In the genomic region with DNA sequence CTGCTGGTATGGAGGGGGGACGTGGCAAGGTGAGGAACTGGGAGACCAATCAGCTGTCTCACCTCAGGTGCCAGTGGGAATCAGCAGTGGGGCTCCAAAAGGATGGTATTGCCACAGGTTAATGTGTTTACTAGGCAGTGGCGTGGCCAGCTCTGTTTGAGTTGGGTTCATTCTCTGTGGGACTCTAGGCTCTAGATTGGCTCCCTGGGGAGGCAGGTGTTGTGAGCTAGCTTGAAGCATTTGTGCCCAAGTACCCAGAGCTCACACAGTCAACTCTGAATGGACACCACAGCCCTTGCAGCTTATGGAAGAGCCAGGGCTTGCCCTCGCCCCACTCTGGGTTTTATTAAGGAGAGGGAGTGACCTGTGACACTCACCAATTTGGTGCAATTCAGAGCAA, we compare ENCODE assay signal across 13 mouse cellular contexts. TPM values are rescaled to one million over a fixed set of nuclear protein-coding genes. Genes with fewer than 3 reads are reported as not detected.
DNase-seq lines count a peak whose midpoint lies in the region; ATAC-seq and TF ChIP-seq lines count a peak whose summit lies in the region.
"Had no signal": no experiment of that assay in that cellular context is flagged by ENCODE, and none has a peak within 500 bp of the region (broad histone marks: within the 10 kb centered on the region; RNA-seq: fewer than 3 reads in every experiment).

No protein-coding gene starts in this region.

- H3K9me3 ChIP-seq in forebrain, embryonic 10.5 days: peaks cover 3% of the 10 kb centered on the region; the same call in 1 of the 2 replicates
- H3K9me3 ChIP-seq in forebrain, embryonic 13.5 days (replicated peaks): no peaks in the 10 kb centered on the region
- no peaks in the 10 kb centered on the region for H3K9me3 ChIP-seq in kidney, embryonic 16.5 days (ENCODE audit: low read length)
- no peaks in the 10 kb centered on the region for H3K9me3 ChIP-seq in kidney, embryonic 14.5 days (ENCODE audit: control insufficient read depth, low read length)
- H3K9me3 ChIP-seq in limb, embryonic 15.5 days: no peaks in the 10 kb centered on the region
- H3K9me3 ChIP-seq: midbrain, embryonic 15.5 days had no signal

- WGBS in forebrain, embryonic 10.5 days: 78% methylated on average over 3 of the region's 3 CpGs
- WGBS in forebrain, embryonic 13.5 days: 74% methylated on average over 3 of the region's 3 CpGs
- 77% methylated on average over 3 of the region's 3 CpGs for WGBS in kidney, embryonic 16.5 days
- 81% methylated on average over 3 of the region's 3 CpGs for WGBS in kidney, embryonic 14.5 days
- WGBS in thymus, adult 2 months: 33% methylated on average over 3 of the region's 3 CpGs
- 78% methylated on average over 3 of the region's 3 CpGs for WGBS in limb, embryonic 15.5 days

- H3K9ac ChIP-seq in forebrain, embryonic 13.5 days: no peak overlapping the region
- H3K9ac ChIP-seq in kidney, embryonic 16.5 days (replicated peaks; ENCODE audit: low read length): no peak overlapping the region
- no peak overlapping the region for H3K9ac ChIP-seq in kidney, embryonic 14.5 days (ENCODE audit: low read depth, low read length)
- no peak overlapping the region for H3K9ac ChIP-seq in limb, embryonic 15.5 days
- H3K9ac ChIP-seq: midbrain, embryonic 15.5 days had no signal

- no peaks in the 10 kb centered on the region for H3K27me3 ChIP-seq in forebrain, embryonic 10.5 days (ENCODE audit: poor library complexity, severe bottlenecking)
- H3K27me3 ChIP-seq in forebrain, embryonic 13.5 days: no peaks in the 10 kb centered on the region
- H3K27me3 ChIP-seq in kidney, embryonic 16.5 days (ENCODE audit: insufficient read depth, low read length): no peaks in the 10 kb centered on the region
- no peaks in the 10 kb centered on the region for H3K27me3 ChIP-seq in kidney, embryonic 14.5 days (ENCODE audit: control insufficient read depth, insufficient read depth, low read length)
- H3K27me3 ChIP-seq in thymus, adult 2 months (ENCODE audit: control insufficient read depth, insufficient read depth, low read length): no peaks in the 10 kb centered on the region
- H3K27me3 ChIP-seq in limb, embryonic 15.5 days: no peaks in the 10 kb centered on the region
- H3K27me3 ChIP-seq: midbrain, embryonic 15.5 days had no signal

- no peak for ATAC-seq in forebrain, embryonic 13.5 days
- ATAC-seq in kidney, embryonic 16.5 days (ENCODE audit: low FRiP score, low TSS enrichment): no peak
- ATAC-seq in kidney, embryonic 14.5 days (ENCODE audit: low FRiP score, low TSS enrichment): no peak
- ATAC-seq in limb, embryonic 15.5 days (ENCODE audit: insufficient number of reproducible peaks, low FRiP score, low TSS enrichment, low read depth): no peak
- ATAC-seq: forebrain, embryonic 16.5 days; midbrain, embryonic 15.5 days had no signal

- H3K4me2 ChIP-seq in forebrain, embryonic 13.5 days: no peak overlapping the region
- no peak overlapping the region for H3K4me2 ChIP-seq in kidney, embryonic 16.5 days (replicated peaks; ENCODE audit: low read depth, low read length)
- H3K4me2 ChIP-seq in kidney, embryonic 14.5 days (replicated peaks; ENCODE audit: low read depth, low read length): no peak overlapping the region
- no peak overlapping the region for H3K4me2 ChIP-seq in limb, embryonic 15.5 days
- H3K4me2 ChIP-seq: midbrain, embryonic 15.5 days had no signal

- no peak for DNase-seq in forebrain, embryonic 10.5 days (ENCODE audit: extremely low spot score, low spot score)
- DNase-seq in thymus, adult 2 months: peak; percentile 22
- no peak for DNase-seq in thymus, adult 18-20 months
- DNase-seq in adipocyte (ENCODE audit: low spot score): no peak
- DNase-seq: cerebellum, adult 11 months; cerebellum, postnatal 36 days; kidney, postnatal 25 days had no signal

- H3K36me3 ChIP-seq in forebrain, embryonic 10.5 days (replicated peaks): peaks cover 36% of the 10 kb centered on the region
- H3K36me3 ChIP-seq in forebrain, embryonic 13.5 days (ENCODE audit: poor library complexity, severe bottlenecking): peaks cover 41% of the 10 kb centered on the region
- peaks cover 15% of the 10 kb centered on the region for H3K36me3 ChIP-seq in kidney, embryonic 16.5 days (ENCODE audit: insufficient read depth, low read length)
- H3K36me3 ChIP-seq in kidney, embryonic 14.5 days (ENCODE audit: control insufficient read depth, insufficient read depth, low read length): peaks cover 10% of the 10 kb centered on the region; the same call in 1 of the 2 replicates
- no peaks in the 10 kb centered on the region; the same call in 1 of the 2 replicates for H3K36me3 ChIP-seq in thymus, adult 2 months (ENCODE audit: control insufficient read depth, insufficient read depth, low read length)
- H3K36me3 ChIP-seq in limb, embryonic 15.5 days: peaks cover 30% of the 10 kb centered on the region

- peak overlapping the region; percentile 76 for H3K27ac ChIP-seq in forebrain, embryonic 10.5 days
- H3K27ac ChIP-seq in forebrain, embryonic 13.5 days: no peak overlapping the region
- H3K27ac ChIP-seq in kidney, embryonic 16.5 days (ENCODE audit: low read length): peak overlapping the region; percentile 70; the same call in 1 of the 2 replicates
- no peak overlapping the region for H3K27ac ChIP-seq in kidney, embryonic 14.5 days (ENCODE audit: low read depth, low read length)
- peak overlapping the region; percentile 21; the same call in 1 of the 2 replicates for H3K27ac ChIP-seq in thymus, adult 2 months (ENCODE audit: control insufficient read depth, insufficient read depth, low read length)
- peak overlapping the region; percentile 69 for H3K27ac ChIP-seq in limb, embryonic 15.5 days
- H3K27ac ChIP-seq: midbrain, embryonic 15.5 days had no signal

- TF ChIP-seq CTCF in thymus, adult 2 months (IDR thresholded peaks at IDR 0.05; ENCODE audit: borderline replicate concordance, control insufficient read depth, extremely low read depth, insufficient read depth, low read length, poor library complexity): no peak

- no peak overlapping the region for H3K4me3 ChIP-seq in forebrain, embryonic 10.5 days
- H3K4me3 ChIP-seq in forebrain, embryonic 13.5 days: no peak overlapping the region
- no peak overlapping the region for H3K4me3 ChIP-seq in kidney, embryonic 16.5 days (ENCODE audit: low read length)
- no peak overlapping the region for H3K4me3 ChIP-seq in kidney, embryonic 14.5 days (ENCODE audit: low read length)
- no peak overlapping the region for H3K4me3 ChIP-seq in thymus, adult 2 months (ENCODE audit: control insufficient read depth, insufficient read depth, low read length)
- no peak overlapping the region for H3K4me3 ChIP-seq in limb, embryonic 15.5 days
- H3K4me3 ChIP-seq: midbrain, embryonic 15.5 days had no signal

- TF ChIP-seq POLR2A in thymus, adult 2 months (IDR thresholded peaks at IDR 0.05; ENCODE audit: control insufficient read depth, extremely low read depth, insufficient read depth, low read length, poor library complexity): no peak

- H3K4me1 ChIP-seq in forebrain, embryonic 10.5 days: peaks cover 48% of the 10 kb centered on the region
- peaks cover 9% of the 10 kb centered on the region; the same call in 1 of the 2 replicates for H3K4me1 ChIP-seq in forebrain, embryonic 13.5 days
- peaks cover 55% of the 10 kb centered on the region for H3K4me1 ChIP-seq in kidney, embryonic 16.5 days (ENCODE audit: insufficient read depth, low read length)
- H3K4me1 ChIP-seq in kidney, embryonic 14.5 days (ENCODE audit: control insufficient read depth, insufficient read depth, low read length): peaks cover 37% of the 10 kb centered on the region
- peaks cover 55% of the 10 kb centered on the region for H3K4me1 ChIP-seq in thymus, adult 2 months (replicated peaks; ENCODE audit: control insufficient read depth, insufficient read depth, low read length)
- H3K4me1 ChIP-seq in limb, embryonic 15.5 days: peaks cover 38% of the 10 kb centered on the region
- H3K4me1 ChIP-seq: midbrain, embryonic 15.5 days had no signal

RNA-seq across cellular contexts. Expression of a gene that starts 13.6 kb away (rescaled TPM):
- 0.71 and 0.73 TPM in 2 replicates for polyA plus RNA-seq in forebrain, embryonic 10.5 days (2016; fragmentation: Nextera tagmentation; extraction: Ambion mirVana)
- 1.5 and 1.7 TPM in 2 replicates for polyA plus RNA-seq in forebrain, embryonic 13.5 days (2015; fragmentation: Nextera tagmentation; extraction: Ambion mirVana)
- polyA plus RNA-seq in kidney, embryonic 16.5 days (2015; fragmentation: Nextera tagmentation; extraction: Ambion mirVana): 2.4 and 3.1 TPM in 2 replicates
- polyA plus RNA-seq in kidney, embryonic 14.5 days (2014; fragmentation: Nextera tagmentation; extraction: Ambion mirVana): 0.32 and 0.90 TPM in 2 replicates
- 22.7 and 24.5 TPM in 2 replicates for polyA plus RNA-seq in thymus, adult 2 months (2012; rRNA removed)
- 6.5 and 8.0 TPM in 2 replicates for polyA plus RNA-seq in limb, embryonic 15.5 days (2015; fragmentation: Nextera tagmentation; extraction: Ambion mirVana)

RNA-seq across cellular contexts. Expression of a gene that starts 35.3 kb away (rescaled TPM):
- 54.6 and 56.6 TPM in 2 replicates for polyA plus RNA-seq in forebrain, embryonic 10.5 days (2016; fragmentation: Nextera tagmentation; extraction: Ambion mirVana)
- 78.7 and 83.5 TPM in 2 replicates for polyA plus RNA-seq in forebrain, embryonic 13.5 days (2015; fragmentation: Nextera tagmentation; extraction: Ambion mirVana)
- polyA plus RNA-seq in kidney, embryonic 16.5 days (2015; fragmentation: Nextera tagmentation; extraction: Ambion mirVana): 85.6 TPM in 2 replicates
- polyA plus RNA-seq in kidney, embryonic 14.5 days (2014; fragmentation: Nextera tagmentation; extraction: Ambion mirVana): 59.8 and 63.3 TPM in 2 replicates
- polyA plus RNA-seq in thymus, adult 2 months (2012; rRNA removed): 46.0 and 61.3 TPM in 2 replicates
- polyA plus RNA-seq in limb, embryonic 15.5 days (2015; fragmentation: Nextera tagmentation; extraction: Ambion mirVana): 84.1 and 95.5 TPM in 2 replicates

RNA-seq across cellular contexts. Expression of a gene that starts 39.9 kb away (rescaled TPM):
- 230 and 235 TPM in 2 replicates for polyA plus RNA-seq in forebrain, embryonic 10.5 days (2016; fragmentation: Nextera tagmentation; extraction: Ambion mirVana)
- polyA plus RNA-seq in forebrain, embryonic 13.5 days (2015; fragmentation: Nextera tagmentation; extraction: Ambion mirVana): 151 and 157 TPM in 2 replicates
- 167 and 186 TPM in 2 replicates for polyA plus RNA-seq in kidney, embryonic 16.5 days (2015; fragmentation: Nextera tagmentation; extraction: Ambion mirVana)
- 161 and 169 TPM in 2 replicates for polyA plus RNA-seq in kidney, embryonic 14.5 days (2014; fragmentation: Nextera tagmentation; extraction: Ambion mirVana)
- polyA plus RNA-seq in thymus, adult 2 months (2012; rRNA removed): 57.1 and 65.9 TPM in 2 replicates
- 130 and 132 TPM in 2 replicates for polyA plus RNA-seq in limb, embryonic 15.5 days (2015; fragmentation: Nextera tagmentation; extraction: Ambion mirVana)

RNA-seq across cellular contexts. Expression of a gene that starts 43.9 kb away (rescaled TPM):
- polyA plus RNA-seq in forebrain, embryonic 10.5 days (2016; fragmentation: Nextera tagmentation; extraction: Ambion mirVana): 255 and 270 TPM in 2 replicates
- 378 and 381 TPM in 2 replicates for polyA plus RNA-seq in forebrain, embryonic 13.5 days (2015; fragmentation: Nextera tagmentation; extraction: Ambion mirVana)
- polyA plus RNA-seq in kidney, embryonic 16.5 days (2015; fragmentation: Nextera tagmentation; extraction: Ambion mirVana): 189 and 316 TPM in 2 replicates
- 297 and 364 TPM in 2 replicates for polyA plus RNA-seq in kidney, embryonic 14.5 days (2014; fragmentation: Nextera tagmentation; extraction: Ambion mirVana)
- polyA plus RNA-seq in thymus, adult 2 months (2012; rRNA removed): 332 and 354 TPM in 2 replicates
- 267 and 334 TPM in 2 replicates for polyA plus RNA-seq in limb, embryonic 15.5 days (2015; fragmentation: Nextera tagmentation; extraction: Ambion mirVana)

RNA-seq across cellular contexts. Expression of a gene that starts 56.9 kb away (rescaled TPM):
- polyA plus RNA-seq in forebrain, embryonic 10.5 days (2016; fragmentation: Nextera tagmentation; extraction: Ambion mirVana): 5.4 and 6.3 TPM in 2 replicates
- polyA plus RNA-seq in forebrain, embryonic 13.5 days (2015; fragmentation: Nextera tagmentation; extraction: Ambion mirVana): 2.6 and 3.0 TPM in 2 replicates
- polyA plus RNA-seq in kidney, embryonic 16.5 days (2015; fragmentation: Nextera tagmentation; extraction: Ambion mirVana): 14.4 and 16.2 TPM in 2 replicates
- 9.5 and 9.6 TPM in 2 replicates for polyA plus RNA-seq in kidney, embryonic 14.5 days (2014; fragmentation: Nextera tagmentation; extraction: Ambion mirVana)
- 40.0 and 56.0 TPM in 2 replicates for polyA plus RNA-seq in thymus, adult 2 months (2012; rRNA removed)
- polyA plus RNA-seq in limb, embryonic 15.5 days (2015; fragmentation: Nextera tagmentation; extraction: Ambion mirVana): 8.5 and 9.7 TPM in 2 replicates

Comparison
In these comparisons a context has a peak if more than half of its experiments do, and no peak if none do; other contexts are left out.
1. H3K27ac ChIP-seq: peak in forebrain, embryonic 10.5 days (single experiment), kidney, embryonic 16.5 days (single experiment), thymus, adult 2 months (single experiment) and limb, embryonic 15.5 days (single experiment); none in forebrain, embryonic 13.5 days (single experiment) and kidney, embryonic 14.5 days (single experiment).